Mouse (Mus musculus): ENCODE data around the gene Gm6169.
"Not testable (repeated sequence)": the region's sequence is repeated elsewhere in the genome, so short reads cannot be mapped to it uniquely, and the experiment has no call there.

The Gm6169 gene

DNA sequence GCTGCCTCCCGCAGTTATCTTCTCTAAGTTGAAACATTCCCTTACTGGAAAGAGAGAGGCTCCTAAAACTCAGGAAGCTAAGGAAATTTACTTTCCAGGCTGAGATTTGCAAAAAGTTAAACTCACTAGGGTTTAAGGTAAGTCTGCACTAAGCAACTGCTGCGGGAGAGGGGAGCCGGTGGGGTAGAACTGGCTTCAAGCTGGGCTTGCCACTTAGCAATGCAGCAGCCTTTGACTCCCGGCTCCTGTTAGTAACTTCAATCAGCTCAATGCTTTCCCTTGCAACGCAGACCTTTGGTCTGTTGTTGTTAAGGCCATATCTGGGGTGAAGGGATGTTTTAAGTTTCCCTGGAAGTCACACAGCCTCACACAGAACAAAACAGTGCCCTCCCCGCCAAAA is 31.3 kb downstream of the Gm6169 start:
- no peak for DNase-seq

DNA sequence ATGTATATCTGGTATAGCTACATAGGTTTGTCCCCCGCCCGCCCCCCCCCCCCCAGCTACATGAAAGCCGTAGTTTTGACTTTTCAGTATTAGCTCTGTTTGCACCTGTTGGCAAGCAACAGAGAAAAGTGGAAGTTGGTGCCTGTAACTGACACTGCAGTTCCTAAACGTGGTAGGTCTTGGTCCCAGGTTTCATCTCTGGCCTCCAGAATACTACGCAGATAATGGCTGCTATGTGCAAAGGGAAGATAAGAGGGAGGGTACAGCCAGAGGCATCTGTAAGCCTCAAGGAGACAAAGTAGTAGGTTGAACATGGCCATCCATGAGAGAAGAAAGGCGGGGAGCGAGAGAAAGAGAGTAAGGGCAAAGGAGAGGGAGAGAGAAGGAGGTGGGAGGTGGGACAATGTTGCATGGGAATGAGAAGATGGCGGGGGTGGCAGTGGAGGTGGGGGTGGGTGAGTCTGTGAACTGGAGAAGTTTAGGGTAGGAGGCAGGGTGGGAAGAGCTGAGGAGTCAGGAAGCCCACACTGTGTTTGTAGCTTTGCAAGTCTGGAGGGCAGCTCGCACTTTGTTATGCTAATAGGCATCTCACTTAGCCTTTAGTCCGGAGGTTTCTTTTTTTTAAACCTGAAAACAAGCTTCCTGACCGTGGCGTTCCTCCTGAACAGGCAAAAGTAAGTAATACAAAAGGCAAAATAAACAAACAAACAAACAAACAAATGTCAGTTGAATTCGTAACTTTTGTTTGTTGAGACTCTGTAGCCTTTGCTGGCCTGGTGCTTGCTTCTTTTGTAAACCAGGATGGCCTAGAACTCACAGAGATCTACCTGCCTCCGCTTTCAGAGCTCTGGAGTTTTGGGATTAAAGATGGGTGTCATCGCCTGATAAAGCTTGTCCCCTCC is 32.1 kb downstream of the Gm6169 start, which contains the start of gene Fam169a:
TSS of gene Fam169a (plus strand) at position 638 of the 902 bp plus-strand sequence.
- DNase-seq = no peak

- DNase-seq = not testable (repeated sequence)
Measured at GRCm38 (mm10) chr13:97064844-97065621, 34.0 kb downstream of the Gm6169 start.

DNA sequence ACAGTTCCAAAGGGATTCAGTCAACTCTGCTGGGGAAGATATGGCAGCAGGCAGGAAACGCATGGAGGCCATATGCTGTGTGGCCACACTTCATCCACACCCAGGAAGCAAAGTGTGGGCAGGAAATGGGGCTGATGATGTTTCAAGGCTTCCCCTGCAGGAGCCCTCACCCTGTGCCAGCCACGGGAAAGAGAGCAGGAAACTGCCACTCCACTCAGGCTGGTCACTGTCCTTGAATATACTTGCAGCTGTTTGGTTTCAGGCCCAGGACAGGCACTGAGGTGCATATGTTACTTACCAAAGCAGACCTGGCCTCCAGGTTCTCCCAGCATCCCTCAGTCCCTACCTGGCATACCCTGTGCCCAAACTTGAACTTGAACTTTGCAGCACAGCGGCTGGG is 34.6 kb downstream of the Gm6169 start:
- no peak for DNase-seq

GRCm38 (mm10) chr13:97063431-97063830 is 35.6 kb downstream of the Gm6169 start:
- DNase-seq = no peak

DNA sequence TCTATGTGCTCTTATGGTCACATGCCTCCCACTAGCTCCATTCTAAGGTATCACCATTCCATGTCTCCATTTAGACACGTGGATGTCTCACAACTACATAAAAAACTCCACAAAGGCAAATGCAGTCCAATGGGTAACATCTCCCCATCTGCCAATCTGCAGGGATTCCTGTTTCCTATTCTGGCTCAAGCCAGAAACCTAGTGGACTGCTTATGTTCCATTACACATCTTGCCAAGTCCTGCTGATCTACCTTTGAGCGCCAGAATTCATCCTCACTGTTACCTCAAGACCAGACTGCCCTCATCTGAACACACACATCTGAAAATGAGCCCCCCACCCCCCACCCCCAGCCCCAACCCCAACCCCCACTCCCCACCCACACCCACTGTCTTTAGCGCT is 36.9 kb downstream of the Gm6169 start:
- DNase-seq = no peak

GRCm38 (mm10) chr13:97060331-97060730 is 38.7 kb downstream of the Gm6169 start:
- no peak for DNase-seq

DNA sequence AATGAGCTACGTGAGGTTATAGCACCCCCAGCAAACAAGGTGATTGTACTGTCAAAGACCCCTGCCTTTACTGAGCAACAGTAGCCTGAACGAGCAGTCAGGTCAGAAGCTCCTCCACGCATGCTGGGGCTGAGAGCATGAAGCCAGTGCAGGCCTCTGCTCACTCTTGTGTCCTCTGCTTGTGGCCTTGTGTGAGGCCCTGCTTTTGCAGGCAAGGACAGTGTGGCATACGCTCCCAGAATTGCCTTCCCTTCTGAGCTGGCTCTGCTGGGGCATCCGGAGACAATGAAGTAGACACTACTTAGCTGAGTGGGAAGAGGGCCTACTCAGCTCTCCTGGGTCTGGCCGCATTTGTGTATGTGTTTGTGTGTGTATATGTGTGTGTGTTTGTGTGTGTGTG is 39.3 kb downstream of the Gm6169 start:
- no peak for DNase-seq

DNA sequence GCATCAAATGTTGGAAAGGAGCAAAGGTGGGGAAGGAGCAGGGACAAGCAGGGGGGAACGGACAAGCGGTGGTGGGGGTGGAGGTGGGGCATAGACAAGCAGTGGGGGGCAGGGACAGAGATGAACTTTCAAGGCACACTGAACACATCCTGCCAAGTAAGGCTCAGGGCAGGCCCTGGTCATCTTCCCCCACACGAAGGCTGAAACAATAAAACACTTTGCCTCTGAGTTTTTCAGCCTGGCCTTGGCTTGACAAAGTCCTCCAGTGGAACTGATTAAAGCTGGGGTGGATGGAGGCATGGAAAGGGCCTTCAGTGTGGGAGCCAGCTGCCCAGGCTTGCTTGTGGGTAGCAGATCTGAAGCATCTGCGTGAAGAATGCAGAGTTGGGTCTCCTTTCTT is 41.2 kb downstream of the Gm6169 start:
- DNase-seq = no peak

- peak; percentile 20 to 58 for DNase-seq
Measured at GRCm38 (mm10) chr13:97053844-97054243, 45.2 kb downstream of the Gm6169 start.

DNA sequence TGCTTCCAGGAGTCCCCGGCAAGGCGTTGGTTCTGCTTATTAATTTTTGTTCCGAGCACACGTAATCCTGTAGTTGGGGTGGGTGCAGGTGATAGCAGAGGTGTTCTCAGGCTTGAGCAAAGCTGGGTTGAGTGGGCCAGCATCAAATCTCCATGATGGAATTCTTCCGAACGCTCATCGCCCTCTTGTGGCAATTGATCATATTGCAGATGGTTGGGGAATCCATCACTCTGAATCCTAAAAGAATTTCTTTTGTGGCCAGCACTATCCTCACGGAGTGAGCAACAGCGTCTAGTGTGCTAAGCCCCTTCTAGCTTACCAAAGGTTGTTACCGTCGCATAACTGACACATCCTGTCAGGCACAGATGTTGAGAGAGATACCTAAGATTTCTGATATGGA is 46.4 kb downstream of the Gm6169 start:
- DNase-seq = peak in 1 of 2 experiments; percentile 70

- DNase-seq = peak; percentile 40 to 62
Measured at GRCm38 (mm10) chr13:97051158-97051557, 47.9 kb downstream of the Gm6169 start.

Measured in lung, postnatal 4 days (tissue).